Mouse (Mus musculus): ENCODE measurements around the gene Ecm1. TPM values are rescaled to one million over a fixed set of nuclear protein-coding genes. Genes with fewer than 3 reads are reported as not detected.

The Ecm1 gene
- polyA plus RNA-seq, 1 experiment = 219 TPM

- no peak for TF ChIP-seq MYOD1 (IDR thresholded peaks at IDR 0.05; ENCODE audit: control insufficient read depth in 1 of 3, insufficient read length in 2 of 3, low read depth in 2 of 3)
- TF ChIP-seq POLR2AphosphoS2 (IDR thresholded peaks at IDR 0.05; ENCODE audit: insufficient read length, low read depth) = no peak
- no peak for TF ChIP-seq REST (IDR thresholded peaks at IDR 0.05; ENCODE audit: insufficient read depth, insufficient read length)
- no peak for TF ChIP-seq POLR2A (IDR thresholded peaks at IDR 0.05; ENCODE audit: insufficient read length, low read depth)
- no peak for TF ChIP-seq MYOG (IDR thresholded peaks at IDR 0.05; ENCODE audit: control insufficient read depth in 1 of 3, insufficient read depth in 1 of 3, insufficient read length in 2 of 3, low read depth in 2 of 3)
- TF ChIP-seq SRF (IDR thresholded peaks at IDR 0.05; ENCODE audit: control insufficient read depth, insufficient read length, low read depth) = no peak
- no peak for TF ChIP-seq TCF3 (IDR thresholded peaks at IDR 0.05; ENCODE audit: insufficient read length, low read depth)
- no peak for TF ChIP-seq MAX (IDR thresholded peaks at IDR 0.05; ENCODE audit: low read depth)
- no peak for TF ChIP-seq CEBPB (IDR thresholded peaks at IDR 0.05; ENCODE audit: insufficient read depth, poor library complexity, severe bottlenecking)
- TF ChIP-seq USF1 (IDR thresholded peaks at IDR 0.05; ENCODE audit: low read depth) = no peak
- TF ChIP-seq TCF12 (IDR thresholded peaks at IDR 0.05; ENCODE audit: insufficient read depth, poor library complexity, severe bottlenecking) = no peak
- TF ChIP-seq E2F4 (IDR thresholded peaks at IDR 0.05; ENCODE audit: insufficient read depth) = no peak
- no peaks in the 10 kb centered on the region for H3K36me3 ChIP-seq (ENCODE audit: control insufficient read depth, insufficient read depth)
- H3K4me3 ChIP-seq = no peak overlapping the region
- H3K27me3 ChIP-seq (ENCODE audit: control insufficient read depth, insufficient read depth, insufficient read length) = no peaks in the 10 kb centered on the region
- peak overlapping the region; percentile 44 for H3K4me2 ChIP-seq (ENCODE audit: low read depth)
- no peak overlapping the region for H3ac ChIP-seq (ENCODE audit: control insufficient read depth, insufficient read length)
- no peaks in the 10 kb centered on the region for H3K79me2 ChIP-seq (ENCODE audit: control insufficient read depth, insufficient read depth)
Measured at GRCm38 (mm10) chr3:95689940-95690339, 49.4 kb downstream of the Ecm1 start.

- no peak overlapping the region for H3K4me3 ChIP-seq
- H3K27me3 ChIP-seq (ENCODE audit: control insufficient read depth, insufficient read depth, insufficient read length) = no peaks in the 10 kb centered on the region
- H3K79me2 ChIP-seq (ENCODE audit: control insufficient read depth, insufficient read depth) = no peaks in the 10 kb centered on the region
- peak overlapping the region; percentile 97 for H3K4me2 ChIP-seq (ENCODE audit: low read depth)
- H3K36me3 ChIP-seq (ENCODE audit: control insufficient read depth, insufficient read depth) = no peaks in the 10 kb centered on the region
- no peak overlapping the region for H3ac ChIP-seq (ENCODE audit: control insufficient read depth, insufficient read length)
- TF ChIP-seq CEBPB (IDR thresholded peaks at IDR 0.05; ENCODE audit: insufficient read depth, poor library complexity, severe bottlenecking) (no peak), MAX (IDR thresholded peaks at IDR 0.05; ENCODE audit: low read depth) (no peak), POLR2A (IDR thresholded peaks at IDR 0.05; ENCODE audit: insufficient read length, low read depth) (no peak), REST (IDR thresholded peaks at IDR 0.05; ENCODE audit: insufficient read depth, insufficient read length) (no peak), MYOD1 (IDR thresholded peaks at IDR 0.05; ENCODE audit: control insufficient read depth in 1 of 3, insufficient read length in 2 of 3, low read depth in 2 of 3) (no peak), TCF12 (IDR thresholded peaks at IDR 0.05; ENCODE audit: insufficient read depth, poor library complexity, severe bottlenecking) (no peak), USF1 (IDR thresholded peaks at IDR 0.05; ENCODE audit: low read depth) (no peak), MYOG (IDR thresholded peaks at IDR 0.05; ENCODE audit: control insufficient read depth in 1 of 3, insufficient read depth in 1 of 3, insufficient read length in 2 of 3, low read depth in 2 of 3) (no peak), TCF3 (IDR thresholded peaks at IDR 0.05; ENCODE audit: insufficient read length, low read depth) (no peak), SRF (IDR thresholded peaks at IDR 0.05; ENCODE audit: control insufficient read depth, insufficient read length, low read depth) (no peak), POLR2AphosphoS2 (IDR thresholded peaks at IDR 0.05; ENCODE audit: insufficient read length, low read depth) (no peak)
Measured at GRCm38 (mm10) chr3:95689171-95689915, 50.0 kb downstream of the Ecm1 start.

GRCm38 (mm10) chr3:95687524-95688421 is 51.6 kb downstream of the Ecm1 start, which contains the start of gene Adamtsl4:
Adamtsl4 (minus strand) TSS chr3:95687917.
- H3K4me3 ChIP-seq = peak within 1 kb of the TSS; percentile 30

GRCm38 (mm10) chr3:95687168-95687523 is 52.2 kb downstream of the Ecm1 start:
- TF ChIP-seq SRF (IDR thresholded peaks at IDR 0.05; ENCODE audit: control insufficient read depth, insufficient read length, low read depth) = no peak
- no peak for TF ChIP-seq USF1 (IDR thresholded peaks at IDR 0.05; ENCODE audit: low read depth)
- no peak for TF ChIP-seq CEBPB (IDR thresholded peaks at IDR 0.05; ENCODE audit: insufficient read depth, poor library complexity, severe bottlenecking)
- Histone ChIP-seq H3K79me2 (ENCODE audit: control insufficient read depth, insufficient read depth) (no peaks in the 10 kb centered on the region), H3K27me3 (ENCODE audit: control insufficient read depth, insufficient read depth, insufficient read length) (no peaks in the 10 kb centered on the region), H3K36me3 (ENCODE audit: control insufficient read depth, insufficient read depth) (no peaks in the 10 kb centered on the region), H3K4me3 (peak overlapping the region; percentile 30), H3ac (ENCODE audit: control insufficient read depth, insufficient read length) (peak overlapping the region; percentile 17), H3K4me2 (ENCODE audit: low read depth) (peak overlapping the region; percentile 97)

More at GRCm38 (mm10) chr3:95687524-95688421, 51.6 kb downstream of the Ecm1 start, which contains the start of gene Adamtsl4:
- H3K27me3 ChIP-seq (ENCODE audit: control insufficient read depth, insufficient read depth, insufficient read length) = no peaks in the 10 kb centered on the region
- H3K79me2 ChIP-seq (ENCODE audit: control insufficient read depth, insufficient read depth) = no peaks in the 10 kb centered on the region
- no peaks in the 10 kb centered on the region for H3K36me3 ChIP-seq (ENCODE audit: control insufficient read depth, insufficient read depth)
- peak within 1 kb of the TSS; percentile 97 for H3K4me2 ChIP-seq (ENCODE audit: low read depth)
- TF ChIP-seq REST (IDR thresholded peaks at IDR 0.05; ENCODE audit: insufficient read depth, insufficient read length) (no peak), MYOD1 (IDR thresholded peaks at IDR 0.05; ENCODE audit: control insufficient read depth in 1 of 3, insufficient read length in 2 of 3, low read depth in 2 of 3) (no peak), MAX (IDR thresholded peaks at IDR 0.05; ENCODE audit: low read depth) (no peak), MYOG (IDR thresholded peaks at IDR 0.05; ENCODE audit: control insufficient read depth in 1 of 3, insufficient read depth in 1 of 3, insufficient read length in 2 of 3, low read depth in 2 of 3) (no peak), TCF12 (IDR thresholded peaks at IDR 0.05; ENCODE audit: insufficient read depth, poor library complexity, severe bottlenecking) (peak; percentile 9), POLR2AphosphoS2 (IDR thresholded peaks at IDR 0.05; ENCODE audit: insufficient read length, low read depth) (peak; percentile 24), POLR2A (IDR thresholded peaks at IDR 0.05; ENCODE audit: insufficient read length, low read depth) (peak; percentile 39), TCF3 (IDR thresholded peaks at IDR 0.05; ENCODE audit: insufficient read length, low read depth) (no peak), CEBPB (IDR thresholded peaks at IDR 0.05; ENCODE audit: insufficient read depth, poor library complexity, severe bottlenecking) (peak; percentile 40; the same call in 1 of the 2 replicates), E2F4 (IDR thresholded peaks at IDR 0.05; ENCODE audit: insufficient read depth) (no peak), USF1 (IDR thresholded peaks at IDR 0.05; ENCODE audit: low read depth) (peak; percentile 19), SRF (IDR thresholded peaks at IDR 0.05; ENCODE audit: control insufficient read depth, insufficient read length, low read depth) (peak; percentile 34)
- H3ac ChIP-seq (ENCODE audit: control insufficient read depth, insufficient read length) = peak within 1 kb of the TSS; percentile 17
